Mouse (Mus musculus): ENCODE results near the gene Emc9.

Gene Emc9

DNA sequence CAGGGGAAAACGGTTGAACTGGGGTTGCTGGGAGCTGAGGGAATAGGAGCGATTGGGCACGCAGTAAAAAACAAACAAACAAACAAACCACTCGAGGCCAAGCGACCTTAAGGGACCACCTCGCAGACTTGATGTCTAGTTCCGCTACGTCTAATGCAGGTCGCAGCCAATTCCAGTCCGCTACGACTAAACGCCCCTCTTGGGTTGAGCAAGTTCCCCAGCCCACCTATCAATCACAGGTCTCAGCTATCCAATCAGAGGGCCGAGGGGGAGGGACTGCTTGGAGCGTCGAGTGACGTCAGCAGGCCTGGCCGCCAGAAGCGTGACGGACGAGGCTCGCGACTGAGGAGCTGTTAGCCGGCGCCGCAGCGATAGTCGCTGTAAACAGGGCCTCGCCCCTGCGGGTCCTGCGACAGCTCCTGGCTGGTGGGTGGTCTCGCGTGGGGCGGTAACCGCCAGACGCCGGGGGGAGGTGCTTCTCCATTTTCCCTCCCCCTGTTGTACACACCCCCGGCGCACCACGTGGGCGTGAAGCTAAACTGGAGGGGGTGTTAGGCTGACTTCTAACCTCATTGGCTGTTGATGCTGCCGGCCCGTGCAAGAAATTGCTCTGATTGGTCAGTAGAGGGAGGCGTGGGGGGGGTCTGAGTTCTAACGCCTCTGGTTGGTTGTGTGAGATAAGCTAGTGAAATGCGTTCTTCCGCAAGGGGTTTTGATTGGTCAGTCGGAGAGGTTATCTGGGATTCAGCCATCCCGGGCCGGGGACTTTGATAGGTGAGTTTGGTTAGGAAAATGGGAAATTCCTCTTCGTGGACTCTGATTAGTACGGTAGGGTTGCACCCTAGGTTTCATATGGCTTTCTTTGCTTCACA, 24.7 kb downstream of the Emc9 start, which contains the start of gene A730061H03Rik:
Gene A730061H03Rik (minus strand): TSS at position 205 of the 872 bp plus-strand sequence.
- peak; percentile 100 for DNase-seq (ENCODE audit: low read depth)

GRCm38 (mm10) chr14:55559799-55560201, 25.3 kb downstream of the Emc9 start, which contains the start of gene Dcaf11:
Dcaf11 (plus strand) TSS chr14:55560006.
- DNase-seq (ENCODE audit: low read depth): peak; percentile 98

- DNase-seq (ENCODE audit: low read depth): peak; percentile 45
Observed at GRCm38 (mm10) chr14:55558740-55559448, 26.2 kb downstream of the Emc9 start.

- DNase-seq (ENCODE audit: low read depth): no peak
Observed at GRCm38 (mm10) chr14:55557587-55557986, 27.5 kb downstream of the Emc9 start.

GRCm38 (mm10) chr14:55557003-55557402, 28.1 kb downstream of the Emc9 start:
- peak; percentile 92 for DNase-seq (ENCODE audit: low read depth)

DNA sequence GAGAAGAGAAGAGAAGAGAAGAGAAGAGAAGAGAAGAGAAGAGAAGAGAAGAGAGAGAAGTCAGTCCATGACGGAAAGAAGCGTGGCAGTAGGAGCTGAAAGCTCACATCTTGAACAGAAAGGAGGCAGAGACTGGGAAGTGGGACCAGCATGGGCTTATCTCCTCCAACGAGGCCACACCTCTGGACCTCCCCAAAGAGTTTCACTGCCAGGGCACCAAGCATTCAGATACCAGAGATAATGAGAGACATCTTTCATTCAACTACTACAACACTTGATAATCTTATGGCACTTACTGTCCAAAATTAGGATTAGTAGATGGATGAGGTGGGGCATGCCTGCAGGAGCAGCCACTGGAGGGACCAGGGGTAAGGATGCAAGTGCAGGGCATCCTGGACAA, 29.3 kb downstream of the Emc9 start:
- no peak for DNase-seq (ENCODE audit: low read depth)

DNA sequence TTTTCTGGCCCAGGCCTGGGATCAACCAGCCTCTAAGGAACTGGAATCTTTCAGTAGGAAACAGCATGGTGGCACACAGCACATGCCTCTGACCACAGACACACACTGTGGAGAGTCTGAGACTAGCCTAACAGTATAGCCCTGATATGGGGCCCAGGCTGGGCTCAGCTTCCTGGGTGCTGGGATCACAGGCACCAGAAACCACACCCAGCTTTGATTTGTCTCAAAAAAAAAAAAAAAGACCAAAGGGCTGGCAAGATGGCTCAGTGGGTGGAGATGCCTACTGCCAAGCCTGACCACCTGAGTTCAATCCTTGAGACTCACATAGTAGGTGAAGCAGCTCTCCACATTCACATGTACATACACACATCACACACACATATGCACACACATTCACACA, 30.5 kb downstream of the Emc9 start:
- DNase-seq (ENCODE audit: low read depth): no peak

DNA sequence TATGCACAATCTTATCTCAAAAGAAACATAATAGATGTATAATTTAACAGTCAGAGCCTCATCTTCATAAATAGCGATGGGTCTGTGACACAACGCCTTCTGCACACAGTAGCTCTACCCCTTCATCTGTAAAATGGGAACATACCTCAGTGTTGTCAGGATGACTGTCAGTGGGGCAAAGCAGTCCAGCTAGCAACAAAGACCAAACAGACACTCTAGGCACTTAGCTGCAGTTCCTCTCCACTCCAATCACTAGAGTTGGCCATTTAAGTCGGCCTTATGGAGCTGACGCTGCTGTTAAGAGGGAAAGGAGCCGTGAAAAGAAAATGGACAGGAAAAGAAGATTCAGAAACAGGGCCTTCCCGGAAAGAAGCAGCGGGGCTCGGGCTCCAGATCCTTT, 33.3 kb downstream of the Emc9 start:
- no peak for DNase-seq (ENCODE audit: low read depth)

DNA sequence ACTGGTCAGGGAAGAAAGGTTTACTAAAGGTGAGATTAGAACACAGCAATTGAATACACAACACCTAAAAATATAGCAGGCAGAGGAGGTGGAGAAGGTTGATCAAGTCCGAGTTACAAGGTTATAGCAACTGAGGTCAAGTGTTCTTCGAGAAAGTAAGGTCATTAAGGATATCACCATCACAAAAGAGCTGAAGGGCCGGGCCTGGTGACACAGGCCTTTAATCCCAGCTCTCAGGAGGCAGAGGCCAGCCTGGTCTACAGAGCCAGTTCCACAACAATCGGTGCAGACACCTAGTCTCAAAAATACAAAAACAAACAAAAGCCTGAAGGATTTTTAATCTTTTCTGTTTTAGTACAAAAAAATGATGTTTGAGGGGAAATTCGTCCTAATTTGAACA, 33.8 kb downstream of the Emc9 start:
- no peak for DNase-seq (ENCODE audit: low read depth)

GRCm38 (mm10) chr14:55550191-55550590, 34.9 kb downstream of the Emc9 start:
- DNase-seq (ENCODE audit: low read depth): no peak

GRCm38 (mm10) chr14:55544334-55544733, 40.8 kb downstream of the Emc9 start:
- no peak for DNase-seq (ENCODE audit: low read depth)

DNA sequence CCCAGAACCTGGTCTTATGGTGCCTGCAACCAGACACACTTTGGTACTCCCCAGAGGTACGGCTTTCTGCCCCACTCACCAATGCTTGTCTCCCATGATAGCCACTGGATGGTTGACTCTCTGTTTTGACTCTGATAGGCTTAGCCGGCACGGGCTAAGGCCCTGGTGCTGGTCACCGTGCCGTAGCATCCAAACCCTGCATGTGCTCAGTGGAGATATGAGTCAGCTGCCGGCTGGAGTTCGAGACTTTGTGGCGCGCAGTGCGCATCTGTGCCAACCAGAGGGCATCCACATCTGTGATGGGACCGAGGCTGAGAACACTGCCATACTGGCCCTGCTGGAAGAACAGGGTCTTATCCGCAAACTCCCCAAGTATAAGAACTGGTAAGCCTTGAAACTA, 42.8 kb downstream of the Emc9 start:
- no peak for DNase-seq (ENCODE audit: low read depth)

DNA sequence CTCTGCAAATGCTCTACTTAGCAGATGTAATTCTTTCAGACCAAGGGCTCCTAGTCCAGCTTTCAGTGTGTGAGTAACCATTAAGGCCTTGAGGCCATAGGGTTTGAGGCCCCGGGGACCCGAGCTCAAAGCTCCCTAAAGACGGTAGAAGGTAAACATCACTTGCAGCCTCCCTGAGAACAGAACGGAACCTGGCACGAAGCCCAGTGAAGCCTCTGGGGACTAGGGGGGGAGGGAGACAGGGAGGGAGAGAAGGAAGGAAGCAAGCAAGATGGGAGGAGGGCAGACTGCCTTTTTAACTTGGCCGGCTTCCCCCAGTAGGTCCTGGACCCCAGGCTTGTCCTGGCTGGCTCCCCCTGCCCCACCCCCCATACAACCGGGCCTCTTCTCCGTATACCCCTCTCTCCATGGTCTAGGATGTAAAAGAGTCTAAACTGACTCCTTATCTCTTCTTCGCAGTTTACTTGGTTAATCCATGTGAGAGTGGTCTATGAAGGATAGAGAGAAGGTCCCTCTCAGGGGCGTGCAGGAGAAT, 44.2 kb downstream of the Emc9 start:
- peak; percentile 91 for DNase-seq (ENCODE audit: low read depth)

GRCm38 (mm10) chr14:55540067-55540786, 44.9 kb downstream of the Emc9 start, which contains the start of gene Pck2:
Pck2 (plus strand) TSS chr14:55540266.
- DNase-seq (ENCODE audit: low read depth): peak; percentile 97

- DNase-seq (ENCODE audit: low read depth): peak; percentile 44
Observed at GRCm38 (mm10) chr14:55536116-55536745, 48.9 kb downstream of the Emc9 start.
